Mouse (Mus musculus) lung, postnatal 0 days (tissue): ENCODE data around the gene Pi4kb. TPM values are rescaled to one million over a fixed set of nuclear protein-coding genes. Genes with fewer than 3 reads are reported as not detected.
A peak's percentile ranks its signal among the peaks of the same experiment; 100 is the strongest.
"Not testable (repeated sequence)": the region's sequence is repeated elsewhere in the genome, so short reads cannot be mapped to it uniquely, and the experiment has no call there.

ENCODE experiments used
- ATAC-seq: fragments of 200-750 bp; cut with Nextera tagmentation; 2 replicates; pipeline ENCODE4 v1.8.0; 2017; ENCODE audit warnings: moderate library complexity
- DNase-seq: peaks from one replicate; pipeline ENCODE4 v3.0.0-alpha.2; 2016; ENCODE audit warnings: low spot score
- H3K27ac ChIP-seq: fragments of 300-500 bp; sonication (generic); 2 replicates; pipeline ENCODE4 v1.5.1; 2014; ENCODE audit warnings: antibody characterized with exemption, mild to moderate bottlenecking, low read length, mixed read lengths
- H3K27me3 ChIP-seq: fragments of 300-500 bp; sonication (generic); replicated peaks from 2 replicates; pipeline ENCODE4 v1.6.1; 2014; ENCODE audit warnings: low read length, mixed read lengths; ENCODE audit not compliant: insufficient read depth
- H3K36me3 ChIP-seq: fragments of 300-500 bp; sonication (generic); 2 replicates; pipeline ENCODE4 v1.6.1; 2014; ENCODE audit warnings: low read length, mixed read lengths; ENCODE audit not compliant: insufficient read depth
- H3K4me1 ChIP-seq: fragments of 300-500 bp; sonication (generic); 2 replicates; pipeline ENCODE4 v1.6.1; 2014; ENCODE audit warnings: antibody characterized with exemption, low read depth, low read length, mixed read lengths; ENCODE audit not compliant: insufficient read depth
- H3K4me2 ChIP-seq: fragments of 300-500 bp; sonication (generic); replicated peaks from 2 replicates; pipeline ENCODE4 v1.6.1; 2014; ENCODE audit warnings: low read depth, mild to moderate bottlenecking, low read length, moderate library complexity, mixed read lengths
- H3K4me3 ChIP-seq: fragments of 300-500 bp; sonication (generic); 2 replicates; pipeline ENCODE4 v1.5.1; 2014; ENCODE audit warnings: low read depth, low read length
- H3K9ac ChIP-seq: fragments of 300-500 bp; sonication (generic); replicated peaks from 2 replicates; pipeline ENCODE4 v1.6.1; 2014; ENCODE audit warnings: low read depth, mild to moderate bottlenecking
- H3K9me3 ChIP-seq: fragments of 300-500 bp; sonication (generic); 2 replicates; pipeline ENCODE4 v1.6.1; 2016; ENCODE audit warnings: low read length, mixed read lengths
- CTCF ChIP-seq: IDR thresholded peaks from 2 replicates; pipeline ENCODE4 v1.5.1; 2016; ENCODE audit warnings: antibody characterized with exemption, mild to moderate bottlenecking
- EP300 ChIP-seq: IDR thresholded peaks from 2 replicates; pipeline ENCODE4 v1.6.1; 2016; ENCODE audit warnings: antibody characterized with exemption, mild to moderate bottlenecking, control low read depth
- WGBS: fragments of 180-500 bp; shearing (Covaris S2); extraction: QIAGEN DNeasy Blood & Tissue Kit; methylation state at CpG from one replicate; pipeline ENCODE4 v1.1.7; 2014; 5-methylcytosine and 5-hydroxymethylcytosine counted together
- polyA plus RNA-seq: library from polyadenylated mRNA; unstranded; fragments of >200 nt; fragmentation: Nextera tagmentation; extraction: Ambion mirVana; gene quantifications from 2 replicates; pipeline ENCODE4 v1.2.1, GENCODE M21; 2015

Gene Pi4kb
- polyA plus RNA-seq, 1 experiment from 2014 or later = 13.6 TPM

- Histone ChIP-seq H3K4me1 (peaks cover 22% of the 10 kb centered on the region; the same call in 1 of the 2 replicates), H3K36me3 (peaks cover 18% of the 10 kb centered on the region), H3K27ac (peak overlapping the region; percentile 43; the same call in 1 of the 2 replicates), H3K4me3 (no peak overlapping the region), H3K9me3 (no peaks in the 10 kb centered on the region), H3K9ac (no peak overlapping the region), H3K27me3 (no peaks in the 10 kb centered on the region), H3K4me2 (no peak overlapping the region)
- ATAC-seq (peak; percentile 26), DNase-seq (peak; percentile 73)
- TF ChIP-seq CTCF (no peak), EP300 (peak; percentile 25; the same call in 1 of the 2 replicates)
- WGBS = 61% methylated on average over 3 of the region's 3 CpGs
Observed at GRCm38 (mm10) chr3:95028603-95029002, 54.1 kb downstream of the Pi4kb start.

- TF ChIP-seq CTCF = 0 out of 2 replicates have a peak, but pooled peaks have one; percentile 17
- Histone ChIP-seq H3K27ac (0 out of 2 replicates have a peak overlapping the region, but pooled peaks have one; percentile 43), H3K36me3 (peaks cover 23% of the 10 kb centered on the region), H3K4me1 (peaks cover 22% of the 10 kb centered on the region; the same call in 1 of the 2 replicates)
- H3K4me3 ChIP-seq, H3K9me3 ChIP-seq, H3K4me2 ChIP-seq, DNase-seq, ATAC-seq, H3K27me3 ChIP-seq, H3K9ac ChIP-seq: not testable (repeated sequence)
- 52% methylated on average over 3 of the region's 3 CpGs for WGBS
Observed at GRCm38 (mm10) chr3:95029291-95029827, 54.8 kb downstream of the Pi4kb start.

GRCm38 (mm10) chr3:95029953-95030352 is 55.4 kb downstream of the Pi4kb start:
- 58% methylated on average over 3 of the region's 3 CpGs for WGBS

GRCm38 (mm10) chr3:95041625-95042024 is 67.1 kb downstream of the Pi4kb start:
- peak overlapping the region; percentile 71; the same call in 1 of the 2 replicates for H3K27ac ChIP-seq
- TF ChIP-seq CTCF (no peak), EP300 (no peak)
- H3K4me2 ChIP-seq = peak overlapping the region; percentile 63
- peaks cover 5% of the 10 kb centered on the region; the same call in 1 of the 2 replicates for H3K4me1 ChIP-seq
- peak overlapping the region; percentile 73 for H3K4me3 ChIP-seq
- H3K9ac ChIP-seq = peak overlapping the region; percentile 82; the same call in 1 of the 2 replicates
- no peaks in the 10 kb centered on the region for H3K27me3 ChIP-seq
- DNase-seq = no peak
- 11% methylated on average over 3 of the region's 3 CpGs for WGBS
- H3K9me3 ChIP-seq = no peaks in the 10 kb centered on the region
- no peaks in the 10 kb centered on the region for H3K36me3 ChIP-seq
- ATAC-seq = no peak

More at GRCm38 (mm10) chr3:95029953-95030352, 55.4 kb downstream of the Pi4kb start:
- Histone ChIP-seq H3K27ac (no peak overlapping the region), H3K9me3 (no peaks in the 10 kb centered on the region), H3K4me3 (no peak overlapping the region), H3K27me3 (no peaks in the 10 kb centered on the region), H3K36me3 (peaks cover 28% of the 10 kb centered on the region), H3K9ac (no peak overlapping the region), H3K4me2 (no peak overlapping the region), H3K4me1 (peaks cover 19% of the 10 kb centered on the region; the same call in 1 of the 2 replicates)
- DNase-seq = no peak
- TF ChIP-seq EP300 (no peak), CTCF (peak; percentile 44)
- ATAC-seq = no peak

- Histone ChIP-seq H3K4me3 (peak within 1 kb of the TSS; percentile 73), H3K36me3 (no peaks in the 10 kb centered on the region), H3K9me3 (no peaks in the 10 kb centered on the region), H3K27ac (peak within 1 kb of the TSS; percentile 71), H3K9ac (peak within 1 kb of the TSS; percentile 82), H3K4me2 (peak within 1 kb of the TSS; percentile 63), H3K27me3 (no peaks in the 10 kb centered on the region), H3K4me1 (peaks cover 5% of the 10 kb centered on the region; the same call in 1 of the 2 replicates)
- DNase-seq (peak; percentile 98), ATAC-seq (peak; percentile 100)
- 2% methylated on average over 34 of the region's 36 CpGs for WGBS
- TF ChIP-seq CTCF = no peak; the same call in 1 of the 2 replicates
- TF ChIP-seq EP300 = 0 out of 2 replicates have a peak, but pooled peaks have one; percentile 6
Observed at GRCm38 (mm10) chr3:95042166-95042837, 67.8 kb downstream of the Pi4kb start, which contains the start of gene Psmd4. Gene Psmd4, minus strand, starts transcription at chr3:95042614.

- Histone ChIP-seq H3K4me3 (peak overlapping the region; percentile 73), H3K4me2 (peak overlapping the region; percentile 63), H3K9me3 (no peaks in the 10 kb centered on the region), H3K4me1 (peaks cover 5% of the 10 kb centered on the region; the same call in 1 of the 2 replicates), H3K9ac (no peak overlapping the region), H3K36me3 (no peaks in the 10 kb centered on the region), H3K27ac (peak overlapping the region; percentile 71), H3K27me3 (no peaks in the 10 kb centered on the region)
- WGBS = 8% methylated on average over 7 of the region's 7 CpGs
- DNase-seq = no peak
- no peak for TF ChIP-seq EP300
- TF ChIP-seq CTCF = no peak
- peak; percentile 59 for ATAC-seq
Observed at GRCm38 (mm10) chr3:95042838-95043229, 68.3 kb downstream of the Pi4kb start.
